Mouse (Mus musculus) spleen, adult 12 weeks (tissue): ENCODE measurements around the gene Dguok.

ENCODE experiments used
- DNase-seq: peaks from one replicate; pipeline ENCODE4 v3.0.0; 2022; ENCODE audit warnings: low spot score

Gene Dguok

GRCm38 (mm10) chr6:83506258-83507167 is at the start of gene Dguok:
TSS of gene Dguok (minus strand) at chr6:83506969.
- DNase-seq = peak; percentile 92

- DNase-seq = no peak
Measured at GRCm38 (mm10) chr6:83555972-83556371, 49.2 kb upstream of the Dguok start.

DNA sequence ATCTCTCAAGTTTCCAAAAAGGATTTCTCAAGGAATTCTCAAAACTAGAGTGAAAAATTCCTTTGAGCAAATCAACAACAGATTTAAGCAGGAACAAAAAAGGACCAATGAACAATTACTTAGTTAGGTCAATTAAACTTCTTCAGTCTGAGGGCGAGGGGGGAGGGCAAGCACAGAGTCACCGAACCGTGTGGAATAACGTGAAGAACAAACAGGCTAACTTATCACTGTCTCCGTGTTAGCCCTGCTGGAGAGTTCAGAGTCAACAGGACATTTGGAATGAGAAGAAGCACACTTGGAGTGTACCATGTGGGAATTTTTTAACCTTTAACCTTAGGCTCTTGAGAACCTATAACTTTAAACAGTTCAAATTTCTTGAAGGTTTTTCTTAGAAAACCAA is 41.6 kb upstream of the Dguok start:
- DNase-seq = no peak

- no peak for DNase-seq
Measured at GRCm38 (mm10) chr6:83545778-83546177, 39.0 kb upstream of the Dguok start.

- DNase-seq = no peak
Measured at GRCm38 (mm10) chr6:83541756-83542456, 35.1 kb upstream of the Dguok start.

GRCm38 (mm10) chr6:83540017-83540416 is 33.2 kb upstream of the Dguok start:
- no peak for DNase-seq

DNA sequence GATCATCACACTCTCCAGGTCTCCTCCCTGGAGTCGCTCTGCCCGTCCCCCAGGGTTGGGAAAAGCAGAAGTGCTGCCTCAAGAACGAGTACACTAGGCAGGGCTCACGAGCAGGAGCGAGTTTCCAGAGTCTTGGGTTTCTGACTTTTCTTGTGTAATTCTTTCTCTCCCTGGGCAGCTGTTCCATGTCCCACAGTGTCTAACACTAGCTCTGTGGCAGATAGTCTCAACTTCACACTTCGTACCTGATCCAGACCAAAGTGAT is 30.0 kb upstream of the Dguok start:
- DNase-seq = no peak

DNA sequence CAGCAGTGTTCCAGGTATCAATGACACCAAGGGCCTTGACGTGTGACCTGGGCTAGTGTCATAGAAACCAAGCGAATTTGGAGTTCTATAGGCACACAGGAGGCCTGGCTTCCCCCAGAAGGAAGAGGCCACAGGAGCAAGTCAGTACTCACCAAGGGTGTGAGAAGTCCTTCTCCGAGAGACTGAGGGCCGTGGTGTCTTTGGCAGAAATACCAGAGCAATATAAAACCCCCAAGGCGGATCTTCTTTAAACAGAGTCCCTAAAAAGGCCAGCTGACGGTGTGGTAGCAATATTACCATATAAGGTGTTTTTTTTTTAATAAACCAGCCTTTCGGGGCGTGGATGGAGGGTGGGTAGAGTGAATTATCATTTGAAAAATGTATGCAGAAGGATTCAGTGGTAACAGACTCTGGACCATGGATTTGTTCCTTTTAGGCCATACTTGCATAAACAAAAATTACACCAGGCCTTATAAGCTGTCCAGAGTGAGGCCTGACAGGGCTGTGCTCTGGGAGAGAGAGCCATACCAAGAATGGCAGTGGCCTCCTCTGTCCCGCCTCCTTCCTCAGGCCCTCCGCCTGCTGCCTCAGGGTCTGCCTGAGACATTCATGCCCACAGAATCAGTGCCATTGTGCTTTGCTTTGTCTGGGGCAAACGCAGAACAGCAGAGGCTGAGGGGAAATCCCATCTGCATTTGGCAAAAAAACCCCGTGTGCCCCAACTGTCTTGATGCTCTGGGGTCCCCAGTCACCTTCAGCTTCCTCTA is 29.4 kb upstream of the Dguok start, which contains the start of gene Actg2:
Actg2 (minus strand) TSS at position 238 of the 767 bp plus-strand sequence.
- DNase-seq = no peak

GRCm38 (mm10) chr6:83532608-83533007 is 25.8 kb upstream of the Dguok start:
- DNase-seq = no peak

DNA sequence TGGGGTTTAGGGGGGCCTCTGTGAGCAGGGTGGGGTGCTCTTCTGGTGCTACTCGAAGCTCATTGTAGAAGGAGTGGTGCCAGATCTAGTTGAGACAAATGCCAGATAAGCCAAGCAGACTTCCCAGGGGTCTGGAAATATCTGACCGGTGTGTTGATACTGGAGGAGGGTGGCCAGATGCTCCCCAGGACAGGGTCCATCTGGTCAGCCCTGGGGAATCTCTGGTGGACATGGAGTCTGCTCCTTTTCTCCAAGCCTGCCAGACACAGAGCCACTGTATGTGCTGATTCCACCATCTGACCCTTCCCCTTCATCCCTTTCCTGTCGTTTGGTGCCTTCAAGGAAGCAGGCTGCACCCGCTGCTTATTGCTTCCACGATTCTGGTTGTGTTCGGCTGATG is 16.4 kb upstream of the Dguok start:
- DNase-seq = no peak

DNA sequence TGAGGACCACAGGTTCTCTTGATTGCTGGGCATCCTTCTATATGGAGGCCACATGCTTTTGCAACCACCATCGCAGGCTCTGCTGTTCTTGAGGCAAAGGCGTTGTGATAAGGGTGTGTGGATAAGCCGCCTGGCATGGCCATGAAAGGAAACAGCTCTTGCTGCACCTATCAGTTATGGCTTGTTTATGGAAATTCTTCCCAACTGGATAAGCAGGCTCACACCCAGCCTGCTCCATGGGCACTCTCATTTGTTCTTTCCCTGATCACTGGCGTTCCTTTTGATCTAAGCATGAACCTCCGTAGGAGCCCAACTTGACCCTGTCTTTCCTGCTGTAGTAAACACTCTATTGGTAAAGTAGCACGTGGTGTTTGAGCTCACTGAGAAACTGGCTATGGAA is 15.0 kb upstream of the Dguok start:
- DNase-seq = no peak

- no peak for DNase-seq
Measured at GRCm38 (mm10) chr6:83518637-83519036, 11.9 kb upstream of the Dguok start.

GRCm38 (mm10) chr6:83515172-83515571 is 8.4 kb upstream of the Dguok start:
- DNase-seq = no peak

GRCm38 (mm10) chr6:83512495-83512894 is 5.7 kb upstream of the Dguok start:
- DNase-seq = peak; percentile 48

DNA sequence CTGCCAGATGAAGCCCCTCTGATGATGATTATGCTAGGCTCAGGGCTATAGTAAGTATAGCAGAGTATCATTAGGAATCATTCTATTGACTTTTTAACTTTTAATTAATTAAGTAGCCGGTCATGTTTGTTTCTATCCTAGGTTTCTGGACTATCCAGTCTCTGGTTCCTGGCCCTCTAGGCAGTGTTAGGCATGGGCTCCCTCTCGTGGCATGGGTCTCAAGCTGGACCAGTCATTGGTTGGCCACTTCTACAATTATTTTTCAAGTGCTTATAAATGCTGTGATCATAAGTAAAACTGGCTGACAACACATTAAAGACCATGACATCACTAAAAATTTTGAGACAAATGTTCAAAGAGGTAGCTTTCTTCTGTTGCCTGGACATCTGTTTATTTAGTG is 3.4 kb upstream of the Dguok start:
- no peak for DNase-seq

DNA sequence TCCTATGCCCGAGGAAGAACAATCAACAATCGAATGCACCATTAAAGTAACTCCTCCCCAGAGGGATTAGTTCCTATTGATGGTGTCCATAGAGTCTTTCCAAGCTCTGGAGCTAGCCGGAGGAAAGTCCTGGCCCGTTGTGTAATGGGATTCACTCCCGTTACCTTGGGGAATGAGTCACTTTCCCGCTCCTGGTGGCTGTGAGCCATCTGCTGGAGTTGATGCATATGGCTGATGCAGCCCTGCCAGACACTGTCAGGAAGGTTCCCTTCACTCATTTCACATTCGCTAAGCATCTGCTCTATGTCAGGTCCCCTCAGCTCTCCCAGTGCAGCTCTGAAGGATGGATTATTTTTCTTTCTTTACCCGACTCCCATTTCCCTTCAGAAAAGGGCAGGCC is 2.7 kb upstream of the Dguok start:
- no peak for DNase-seq

- no peak for DNase-seq
Measured at GRCm38 (mm10) chr6:83507168-83507546, 388 bp upstream of the Dguok start.

GRCm38 (mm10) chr6:83505554-83505953 is 1.2 kb downstream of the Dguok start:
- no peak for DNase-seq

- no peak for DNase-seq
Measured at GRCm38 (mm10) chr6:83503361-83503760, 3.4 kb downstream of the Dguok start.

- no peak for DNase-seq
Measured at GRCm38 (mm10) chr6:83502656-83503055, 4.1 kb downstream of the Dguok start.

DNA sequence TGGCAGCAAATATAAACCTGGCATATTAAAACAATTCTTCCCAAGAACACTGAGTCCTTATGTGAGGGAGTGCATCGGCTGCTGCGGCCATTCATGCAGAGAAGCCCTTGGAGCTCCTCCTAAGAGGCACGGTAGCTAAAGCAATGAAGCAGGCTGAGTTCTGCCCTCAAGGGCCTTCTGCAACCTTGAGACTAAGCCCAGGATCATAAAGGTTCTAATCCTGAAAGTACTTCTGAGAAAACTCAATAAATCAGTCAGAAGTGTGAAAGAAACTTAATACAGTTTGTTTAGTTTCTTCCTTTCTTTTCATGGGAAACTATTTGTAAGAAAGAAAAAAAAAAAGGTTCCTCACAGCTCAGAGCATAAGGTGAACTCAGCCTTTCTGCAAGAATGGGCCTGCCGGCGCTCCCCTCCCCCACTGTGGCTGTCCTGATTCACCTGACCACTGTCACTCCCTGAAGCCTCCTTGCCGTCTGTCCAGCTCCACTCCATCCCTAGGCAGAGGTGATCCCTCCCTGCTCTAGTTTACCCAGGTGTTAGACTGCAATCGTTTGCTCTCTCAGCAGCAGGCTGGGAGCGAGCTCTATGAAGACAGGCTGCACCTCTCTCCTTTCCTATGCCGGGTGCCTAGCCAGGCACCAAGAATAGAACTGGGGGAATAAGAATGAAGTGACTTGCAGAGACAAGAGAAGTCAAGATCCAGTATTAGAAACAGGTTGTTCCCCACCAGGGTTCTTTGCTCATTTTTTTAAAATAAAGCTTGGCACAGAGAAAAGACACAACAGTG is 5.1 kb downstream of the Dguok start:
- DNase-seq = no peak

GRCm38 (mm10) chr6:83500462-83500861 is 6.3 kb downstream of the Dguok start:
- no peak for DNase-seq
